Mouse (Mus musculus): ENCODE measurements at regions not wholly inside any gene's neighbourhood (a gene's known extent, or its start where the extent isn't known, plus 50 kb on each side); places are given as distances from the start of the nearest gene placed in this dataset.

DNA sequence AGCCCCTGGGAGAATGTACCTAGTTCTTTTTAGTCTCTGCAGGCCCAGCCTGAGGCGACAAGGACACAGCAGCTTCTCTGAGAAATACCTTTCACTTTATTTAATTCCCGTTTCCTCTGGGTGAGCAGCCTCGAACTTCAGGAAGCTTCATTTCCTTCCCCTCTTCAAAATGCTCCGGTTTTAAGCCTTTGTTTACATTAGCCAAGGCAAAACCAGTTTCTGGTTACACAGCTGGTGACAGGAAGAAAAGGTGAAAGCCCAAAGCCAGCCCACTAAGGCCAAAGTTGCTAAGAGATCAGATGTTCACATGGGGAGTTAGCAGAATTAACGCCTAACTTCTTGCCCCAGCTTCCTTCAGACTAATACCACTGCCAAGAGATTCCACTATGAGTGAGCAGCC lies 127.4 kb upstream of the Lgalsl start:
- TF ChIP-seq CTCF (IDR thresholded peaks at IDR 0.05; ENCODE audit: borderline replicate concordance, extremely low read depth, insufficient read depth, insufficient read length), result no peak
- no peak for TF ChIP-seq POLR2A (IDR thresholded peaks at IDR 0.05; ENCODE audit: borderline replicate concordance, extremely low read depth, insufficient read depth, insufficient read length, poor library complexity, severe bottlenecking)
